Mouse (Mus musculus): ENCODE data around the gene Morc2a. TPM values are rescaled to one million over a fixed set of nuclear protein-coding genes. Genes with fewer than 3 reads are reported as not detected.

Morc2a gene
- total RNA-seq, 1 experiment from 2014 or later = 69.5 TPM

DNA sequence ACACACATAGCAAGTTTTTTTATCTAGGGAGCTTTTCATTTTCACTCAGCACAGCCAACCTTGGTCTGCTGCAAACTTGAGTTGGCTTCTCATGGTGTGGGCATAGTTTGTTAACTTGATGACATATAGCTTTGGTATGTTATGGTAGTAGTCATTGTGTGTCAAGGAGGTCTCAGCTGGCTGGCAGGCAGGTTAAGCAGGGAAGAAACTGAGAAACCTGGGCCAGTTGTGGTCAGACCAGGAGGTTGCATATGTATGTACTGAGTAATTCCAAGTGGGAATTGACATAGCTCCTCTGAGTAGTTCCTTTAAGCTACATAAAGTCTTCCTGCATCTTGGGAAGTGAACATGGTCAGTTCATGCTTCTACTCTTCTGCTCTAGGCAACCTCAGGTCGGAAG lies 35.2 kb downstream of the Morc2a start:
- no peak for DNase-seq

GRCm38 (mm10) chr11:3684723-3685430 lies 35.9 kb downstream of the Morc2a start:
- peak; percentile 61 for DNase-seq

DNA sequence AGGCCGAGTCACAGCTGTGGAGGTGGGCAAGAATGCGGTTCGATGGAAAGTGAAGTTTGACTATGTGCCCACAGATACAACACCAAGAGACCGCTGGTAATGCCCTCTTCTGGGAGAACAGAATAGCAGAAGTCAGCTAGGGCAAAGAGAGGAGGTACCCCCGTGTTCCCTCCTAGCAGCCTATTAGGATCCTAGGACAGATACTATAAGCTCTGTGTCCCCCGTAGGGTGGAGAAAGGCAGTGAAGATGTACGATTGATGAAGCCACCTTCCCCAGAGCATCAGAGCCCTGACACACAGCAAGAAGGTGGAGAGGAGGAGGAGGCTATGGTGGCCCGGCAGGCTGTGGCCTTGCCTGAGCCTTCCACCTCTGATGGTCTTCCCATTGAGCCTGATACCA lies 36.4 kb downstream of the Morc2a start:
- no peak for DNase-seq

GRCm38 (mm10) chr11:3686318-3686717 lies 37.3 kb downstream of the Morc2a start:
- DNase-seq = no peak

DNA sequence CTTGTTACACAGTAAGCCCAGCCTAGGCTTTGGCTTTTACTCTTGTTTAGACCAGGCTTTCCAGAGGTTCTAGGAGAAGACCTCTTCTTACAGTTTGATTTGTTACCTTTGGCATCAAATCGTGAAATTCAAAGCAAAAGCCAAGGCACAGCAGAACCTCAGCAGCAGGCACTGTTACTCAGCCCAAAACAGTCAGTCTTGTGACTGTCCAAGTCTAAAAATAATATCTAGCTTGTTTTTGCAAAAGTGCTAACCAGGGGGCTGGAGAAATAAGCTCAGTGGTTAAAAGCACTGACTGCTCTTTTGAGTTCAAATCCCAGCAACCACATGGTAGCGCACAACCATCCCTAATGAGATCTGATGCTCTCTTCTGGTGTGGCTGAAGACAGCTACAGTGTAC lies 37.9 kb downstream of the Morc2a start:
- DNase-seq = no peak

GRCm38 (mm10) chr11:3691746-3692145 lies 42.8 kb downstream of the Morc2a start:
- DNase-seq = no peak

DNA sequence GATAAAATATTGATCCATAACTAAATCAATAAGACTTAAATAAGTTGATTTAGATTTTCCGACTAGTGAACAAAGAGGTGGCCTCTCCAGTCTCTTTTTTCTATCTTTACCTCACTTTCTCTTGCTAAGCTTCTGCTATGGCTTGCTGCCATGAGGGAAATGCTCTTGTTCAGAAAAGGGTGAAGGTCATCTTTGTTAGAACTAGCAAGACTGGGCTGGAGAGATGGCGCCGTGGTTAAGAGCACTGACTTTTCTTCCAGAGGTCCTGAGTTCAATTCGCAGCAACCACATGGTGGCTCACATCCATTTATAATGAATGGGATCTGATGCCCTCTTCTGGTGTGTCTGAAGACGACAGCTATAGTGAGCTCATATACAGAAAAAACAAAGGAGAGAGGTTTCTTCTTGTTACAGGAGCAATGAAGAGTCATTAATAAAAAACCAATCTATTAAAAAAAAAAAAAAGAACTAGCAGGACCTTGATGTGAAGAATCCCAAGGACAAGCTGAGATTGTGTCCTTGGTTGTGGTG lies 47.2 kb downstream of the Morc2a start:
- DNase-seq = no peak

- no peak for DNase-seq
Measured at GRCm38 (mm10) chr11:3697441-3697840, 48.5 kb downstream of the Morc2a start.

- no peak for DNase-seq
Measured at GRCm38 (mm10) chr11:3703089-3703992, 54.4 kb downstream of the Morc2a start.

GRCm38 (mm10) chr11:3704404-3704803 lies 55.4 kb downstream of the Morc2a start:
- no peak for DNase-seq

- DNase-seq = no peak
Measured at GRCm38 (mm10) chr11:3707057-3707456, 58.1 kb downstream of the Morc2a start.

DNA sequence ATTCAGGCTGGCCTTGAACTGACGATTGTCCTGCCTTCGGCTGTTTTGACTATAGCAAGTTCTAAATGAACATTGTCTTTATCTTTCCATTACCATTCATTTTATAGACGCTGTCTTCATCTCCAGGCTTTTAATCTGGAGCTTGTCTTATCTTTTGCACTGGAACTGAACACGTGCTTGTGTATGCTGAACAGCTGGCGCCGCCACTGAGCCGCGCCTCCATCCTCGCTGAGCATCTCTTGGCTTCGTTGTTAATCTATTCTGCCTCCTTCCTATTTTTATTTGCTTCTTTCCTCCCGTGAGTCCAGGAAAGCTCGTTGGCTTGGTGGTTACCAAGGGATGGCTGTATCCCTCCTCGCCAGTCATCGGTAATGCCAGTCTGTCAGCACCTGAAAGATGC lies 61.2 kb downstream of the Morc2a start:
- no peak for DNase-seq

- peak; percentile 71 for DNase-seq
Measured at GRCm38 (mm10) chr11:3714486-3714885, 65.5 kb downstream of the Morc2a start.

- DNase-seq = no peak
Measured at GRCm38 (mm10) chr11:3716662-3717061, 67.7 kb downstream of the Morc2a start.

DNA sequence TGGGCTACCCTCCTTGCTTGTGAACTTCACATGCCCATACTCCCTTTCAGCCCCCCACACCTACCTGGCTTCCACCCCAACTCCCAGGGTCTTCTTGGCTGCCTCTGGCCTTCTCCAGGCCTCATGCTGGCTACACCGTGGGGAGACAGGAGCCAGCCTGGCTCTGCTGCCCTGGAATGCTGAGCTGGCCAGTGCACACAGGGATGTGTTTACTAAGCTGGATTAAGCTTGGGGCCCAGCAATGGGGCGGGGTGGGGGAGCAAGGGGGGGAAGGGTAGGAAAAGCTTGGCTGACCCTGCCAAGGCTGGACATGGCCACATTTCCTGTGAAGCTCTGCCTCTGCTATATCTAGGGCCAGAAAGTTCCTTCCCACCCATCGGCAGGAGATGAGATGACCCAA lies 73.0 kb downstream of the Morc2a start:
- DNase-seq = no peak

DNA sequence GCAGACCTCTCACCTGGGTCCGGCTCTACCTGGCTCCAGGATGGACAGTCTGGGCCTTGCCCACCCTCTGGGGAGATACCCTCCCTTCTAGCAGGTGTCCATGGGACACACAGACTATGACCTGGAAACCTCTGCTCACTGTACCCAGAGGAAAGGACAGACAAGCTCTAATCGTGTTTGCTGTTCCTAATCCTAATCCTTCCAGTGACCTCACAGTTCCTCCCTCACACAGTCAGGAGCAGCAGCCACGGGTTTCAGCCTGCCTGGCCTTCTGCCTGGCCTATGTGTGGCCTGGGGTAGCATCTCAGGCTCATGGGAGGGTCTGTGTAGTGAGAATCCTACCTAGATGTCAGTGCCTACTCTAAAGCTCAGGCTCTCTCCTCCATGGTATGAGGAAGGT lies 73.9 kb downstream of the Morc2a start:
- DNase-seq = no peak

GRCm38 (mm10) chr11:3723910-3724309 lies 74.9 kb downstream of the Morc2a start:
- DNase-seq = no peak

DNA sequence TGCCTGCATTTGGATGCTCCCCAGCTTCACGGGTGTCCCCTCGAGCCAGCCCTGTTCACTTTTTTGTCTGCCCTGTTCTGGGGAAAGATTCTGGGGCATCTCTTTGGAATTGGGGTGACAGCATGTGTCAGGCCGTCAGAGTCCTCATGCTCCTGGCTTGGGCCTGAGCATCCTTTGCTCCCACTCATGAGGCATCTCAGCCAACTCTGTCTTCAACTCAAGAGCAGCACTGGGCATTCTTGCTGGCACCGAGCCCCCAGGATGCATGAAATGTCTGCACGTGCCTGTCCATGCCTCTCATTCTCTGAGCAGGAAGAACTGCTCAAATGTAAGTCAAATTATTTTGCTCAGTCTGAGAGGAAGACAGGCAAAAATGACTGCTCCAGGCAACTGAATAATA lies 75.7 kb downstream of the Morc2a start:
- DNase-seq = no peak

DNA sequence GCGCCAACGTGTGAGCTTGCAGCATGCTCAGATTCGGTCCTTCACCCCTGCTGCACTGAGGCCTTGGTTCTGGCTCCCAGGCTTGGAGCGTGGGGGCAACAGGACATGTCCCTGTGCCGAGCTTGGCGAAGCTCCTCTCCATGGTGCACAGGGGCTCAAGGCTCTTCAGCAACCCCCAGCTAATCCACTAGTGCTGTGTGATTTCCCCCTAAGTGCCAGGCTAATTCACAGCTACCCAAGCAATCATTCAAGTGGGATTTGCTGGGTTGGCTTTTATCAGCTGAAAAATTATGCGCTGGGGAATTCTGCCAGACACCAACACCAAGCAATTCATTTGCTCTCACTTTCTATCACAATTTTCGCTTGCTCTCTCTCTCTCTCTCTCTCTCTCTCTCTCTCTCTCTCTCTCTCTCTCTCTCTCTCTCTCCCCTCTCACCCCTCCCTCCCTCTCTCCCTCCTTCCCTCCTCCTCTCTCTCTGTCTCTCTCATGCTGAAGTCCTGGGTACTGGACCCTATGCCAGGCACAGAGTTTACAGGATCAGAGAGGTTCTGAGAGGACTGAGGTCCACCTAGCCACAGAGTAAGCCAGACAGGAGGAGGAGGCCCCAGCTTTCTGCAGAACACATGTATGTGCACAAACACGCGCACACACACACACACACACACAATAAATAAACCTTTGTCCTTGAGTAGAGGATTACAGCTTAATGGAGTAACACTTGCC lies 76.5 kb downstream of the Morc2a start:
- no peak for DNase-seq

GRCm38 (mm10) chr11:3727438-3728105 lies 78.6 kb downstream of the Morc2a start:
- no peak for DNase-seq

GRCm38 (mm10) chr11:3731469-3731868 lies 82.5 kb downstream of the Morc2a start:
- DNase-seq = no peak
